Mouse (Mus musculus): ENCODE data around the gene Mup19. TPM values are rescaled to one million over a fixed set of nuclear protein-coding genes. Genes with fewer than 3 reads are reported as not detected.
"Not testable (repeated sequence)": the region's sequence is repeated elsewhere in the genome, so short reads cannot be mapped to it uniquely, and the experiment has no call there.

The Mup19 gene
- total RNA-seq (2021) = not detected

- DNase-seq; intact Hi-C loops (cut with DNase I): not testable (repeated sequence)
These were observed at the start of gene Mup19 for GRCm38 (mm10) chr4:61782169-61782568. Gene Mup19, minus strand, starts transcription at chr4:61782269.

GRCm38 (mm10) chr4:61829211-61829610, 47.1 kb upstream of the Mup19 start:
- intact Hi-C loops (cut with DNase I) = no loop called here
- DNase-seq = no peak

DNA sequence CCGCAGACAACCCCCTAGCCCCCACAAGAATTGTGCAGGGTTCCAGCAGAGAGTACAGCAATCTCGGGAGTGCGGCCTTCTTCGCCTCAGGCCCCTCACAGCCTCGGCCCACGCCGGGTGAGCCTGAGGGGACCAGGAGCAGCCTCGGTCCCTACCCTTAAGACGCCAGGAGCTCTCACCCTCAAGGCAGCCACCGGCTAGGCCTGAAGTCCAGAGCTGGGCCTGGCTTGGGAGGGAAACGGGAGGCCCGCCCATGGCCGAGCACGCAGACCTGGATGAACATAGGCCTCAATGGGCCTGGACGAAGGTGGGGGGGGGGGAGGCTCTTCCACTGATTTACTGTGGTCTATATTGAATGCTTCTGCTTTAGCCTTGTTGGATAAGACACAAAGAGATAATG, 41.1 kb upstream of the Mup19 start:
- DNase-seq = no peak
- intact Hi-C loops (cut with DNase I) = no loop called here

- intact Hi-C loops (cut with DNase I); DNase-seq: not testable (repeated sequence)
These were observed 40.5 kb upstream of the Mup19 start for GRCm38 (mm10) chr4:61822541-61822940.

DNA sequence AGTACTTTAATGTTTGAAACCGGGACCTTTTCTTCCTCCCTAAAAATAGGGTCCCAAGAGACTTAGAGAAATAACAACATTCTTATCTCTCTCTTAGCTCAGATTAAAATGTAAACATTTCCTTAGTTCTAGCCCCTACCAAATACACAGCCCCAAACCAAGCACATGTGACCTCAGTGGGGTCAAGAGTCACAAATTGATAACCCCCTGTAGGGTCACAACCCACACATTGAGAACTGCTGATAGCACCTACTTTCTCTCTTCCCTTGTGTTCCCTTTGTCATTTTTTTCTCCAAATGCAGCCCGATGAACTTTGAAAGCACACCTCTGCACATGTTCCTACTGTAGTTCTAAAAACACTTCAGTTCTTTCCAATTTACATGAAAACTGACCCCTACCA, 33.5 kb upstream of the Mup19 start:
- no peak for DNase-seq
- intact Hi-C loops (cut with DNase I) = no loop called here

DNA sequence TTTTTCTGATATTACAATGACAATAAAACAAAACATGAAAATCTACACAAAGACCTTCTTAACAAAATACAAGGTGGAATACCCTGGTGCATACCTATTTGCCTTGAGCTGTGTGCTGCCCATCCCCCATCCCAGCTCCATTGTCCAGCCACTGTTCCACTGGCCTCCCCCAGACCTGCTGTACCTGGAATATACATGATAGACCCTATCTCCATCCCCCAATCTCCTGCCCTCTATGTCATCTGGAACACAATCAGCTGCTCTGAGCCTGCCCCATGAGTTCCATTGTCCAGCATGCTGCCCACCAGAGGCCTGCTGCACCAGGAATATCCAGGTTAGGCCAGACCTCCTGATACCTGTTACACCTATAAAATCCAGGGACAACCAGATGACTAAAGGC, 31.4 kb upstream of the Mup19 start:
- no peak for DNase-seq
- intact Hi-C loops (cut with DNase I) = no loop called here

DNA sequence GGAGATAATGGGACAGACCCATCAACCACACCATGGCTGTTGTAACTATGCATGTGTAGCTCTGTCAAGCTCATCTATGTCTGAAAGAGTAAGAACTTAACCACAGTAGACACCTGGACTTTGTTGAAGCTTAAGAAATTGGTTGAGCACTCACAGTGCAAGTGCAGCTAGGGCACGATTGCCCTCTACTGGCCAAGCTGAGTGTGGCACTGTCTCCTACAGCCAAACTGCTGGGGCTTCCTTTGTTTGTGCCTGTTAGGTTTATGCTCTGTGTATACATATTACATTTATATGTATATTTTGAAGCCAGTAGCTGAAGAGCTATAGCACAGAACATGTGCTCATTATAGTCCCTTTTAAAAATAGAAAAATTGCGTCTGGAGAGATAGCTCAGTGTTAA, 29.1 kb upstream of the Mup19 start:
- intact Hi-C loops (cut with DNase I); DNase-seq: not testable (repeated sequence)

GRCm38 (mm10) chr4:61808926-61809325, 26.9 kb upstream of the Mup19 start:
- intact Hi-C loops (cut with DNase I); DNase-seq: not testable (repeated sequence)

- intact Hi-C loops (cut with DNase I); DNase-seq: not testable (repeated sequence)
These were observed 7.6 kb upstream of the Mup19 start for GRCm38 (mm10) chr4:61789699-61790098.

GRCm38 (mm10) chr4:61784231-61784630, 2.2 kb upstream of the Mup19 start:
- DNase-seq; intact Hi-C loops (cut with DNase I): not testable (repeated sequence)

Other genes starting within 250 kb of the Mup19 start
- not detected for gene Mup17, start 186.4 kb downstream of the Mup19 start, total RNA-seq (2021)
- gene Mup18, start 108.1 kb downstream of the Mup19 start, total RNA-seq (2021) = not detected
- gene Mup5, start 53.0 kb upstream of the Mup19 start, total RNA-seq (2021) = not detected